Mouse (Mus musculus): ENCODE measurements around the gene Slc13a1.
A peak's percentile ranks its signal among the peaks of the same experiment; 100 is the strongest.

Gene Slc13a1

GRCm38 (mm10) chr6:24072804-24073203, 95.1 kb downstream of the Slc13a1 start:
- no peak for DNase-seq

GRCm38 (mm10) chr6:24059754-24060153, 108.1 kb downstream of the Slc13a1 start:
- no peak for DNase-seq

GRCm38 (mm10) chr6:24055086-24055485, 112.8 kb downstream of the Slc13a1 start:
- DNase-seq, result no peak

- peak; percentile 34 to 37 for DNase-seq
These were observed 113.7 kb downstream of the Slc13a1 start for GRCm38 (mm10) chr6:24054086-24054710.

- no peak for DNase-seq
These were observed 120.7 kb downstream of the Slc13a1 start for GRCm38 (mm10) chr6:24047014-24047770.

GRCm38 (mm10) chr6:24043496-24043895, 124.4 kb downstream of the Slc13a1 start:
- no peak for DNase-seq
